ENCODE assay signal across 15 mouse cellular contexts in the genomic region with DNA sequence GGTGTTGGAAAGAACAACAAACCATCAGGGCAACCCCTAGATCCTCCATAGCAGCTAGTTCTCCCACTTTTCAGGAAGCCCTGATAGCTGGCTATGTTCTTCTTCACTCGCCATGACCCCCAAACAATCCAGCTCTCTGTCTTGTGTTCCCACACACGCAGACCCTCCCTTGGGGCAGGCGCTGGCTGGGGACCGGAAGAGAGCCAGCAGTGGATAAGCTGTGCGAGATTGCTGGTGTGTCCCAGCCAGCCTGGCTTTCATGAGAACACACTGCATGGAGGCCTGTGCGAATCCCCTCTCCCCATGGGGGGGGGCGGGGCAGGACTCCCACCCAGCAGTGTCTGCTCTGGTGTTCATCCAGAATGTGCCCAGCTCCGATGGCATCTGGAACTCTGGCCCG.
DNase-seq lines count a peak whose midpoint lies in the region; ATAC-seq and TF ChIP-seq lines count a peak whose summit lies in the region.
"Had no signal": no experiment of that assay in that cellular context is flagged by ENCODE, and none has a peak within 500 bp of the region (broad histone marks: within the 10 kb centered on the region; RNA-seq: fewer than 3 reads in every experiment).

No protein-coding gene starts in this region.

- no peaks in the 10 kb centered on the region for H3K79me2 ChIP-seq in heart, adult 2 months (replicated peaks; ENCODE audit: control insufficient read depth, insufficient read depth, low read length)

- H3K27me3 ChIP-seq in hindbrain, embryonic 12.5 days: peaks cover 15% of the 10 kb centered on the region
- no peaks in the 10 kb centered on the region; the same call in 1 of the 2 replicates for H3K27me3 ChIP-seq in hindbrain, embryonic 14.5 days (ENCODE audit: control insufficient read depth, insufficient read depth, low read length)
- H3K27me3 ChIP-seq in lung, embryonic 15.5 days: peaks cover 6% of the 10 kb centered on the region
- no peaks in the 10 kb centered on the region for H3K27me3 ChIP-seq in heart, adult 2 months (ENCODE audit: control insufficient read depth, insufficient read depth, low read length)
- no peaks in the 10 kb centered on the region for H3K27me3 ChIP-seq in forebrain, postnatal 0 days (ENCODE audit: insufficient read depth, low read length)
- H3K27me3 ChIP-seq: midbrain, embryonic 15.5 days had no signal

- no peak for ATAC-seq in hindbrain, embryonic 12.5 days (ENCODE audit: low FRiP score)
- no peak for ATAC-seq in hindbrain, embryonic 14.5 days (ENCODE audit: low FRiP score)
- ATAC-seq in lung, embryonic 15.5 days (ENCODE audit: borderline replicate concordance, extremely low read depth, low FRiP score, low TSS enrichment): no peak
- ATAC-seq in forebrain, postnatal 0 days: no peak
- ATAC-seq: activated CD4-positive, CD25-positive, alpha-beta regulatory T cell, adult 4 months; midbrain, embryonic 15.5 days had no signal

- H3K4me2 ChIP-seq in hindbrain, embryonic 12.5 days (replicated peaks): no peak overlapping the region
- no peak overlapping the region for H3K4me2 ChIP-seq in hindbrain, embryonic 14.5 days (replicated peaks)
- no peak overlapping the region for H3K4me2 ChIP-seq in lung, embryonic 15.5 days
- H3K4me2 ChIP-seq in forebrain, postnatal 0 days (ENCODE audit: low read depth): no peak overlapping the region
- H3K4me2 ChIP-seq: hindbrain, embryonic 13.5 days; liver, embryonic 11.5 days; midbrain, embryonic 15.5 days had no signal

- H3K4me1 ChIP-seq in hindbrain, embryonic 12.5 days: peaks cover 7% of the 10 kb centered on the region; the same call in 1 of the 2 replicates
- H3K4me1 ChIP-seq in hindbrain, embryonic 14.5 days (replicated peaks; ENCODE audit: control insufficient read depth, insufficient read depth, low read length): no peaks in the 10 kb centered on the region
- peaks cover 20% of the 10 kb centered on the region for H3K4me1 ChIP-seq in lung, embryonic 15.5 days
- peaks cover 5% of the 10 kb centered on the region for H3K4me1 ChIP-seq in heart, adult 2 months (ENCODE audit: control insufficient read depth, insufficient read depth, low read length)
- H3K4me1 ChIP-seq in forebrain, postnatal 0 days (ENCODE audit: insufficient read depth): no peaks in the 10 kb centered on the region
- H3K4me1 ChIP-seq: midbrain, embryonic 15.5 days had no signal

- no peaks in the 10 kb centered on the region for H3K36me3 ChIP-seq in hindbrain, embryonic 12.5 days
- no peaks in the 10 kb centered on the region for H3K36me3 ChIP-seq in hindbrain, embryonic 14.5 days (replicated peaks; ENCODE audit: control insufficient read depth, insufficient read depth)
- H3K36me3 ChIP-seq in lung, embryonic 15.5 days: no peaks in the 10 kb centered on the region
- no peaks in the 10 kb centered on the region for H3K36me3 ChIP-seq in heart, adult 2 months (ENCODE audit: control insufficient read depth, insufficient read depth, low read length)
- H3K36me3 ChIP-seq in forebrain, postnatal 0 days (ENCODE audit: insufficient read depth): no peaks in the 10 kb centered on the region
- H3K36me3 ChIP-seq: hindbrain, embryonic 13.5 days; midbrain, embryonic 15.5 days had no signal

- H3K4me3 ChIP-seq in hindbrain, embryonic 12.5 days: no peak overlapping the region
- no peak overlapping the region for H3K4me3 ChIP-seq in hindbrain, embryonic 14.5 days (replicated peaks; ENCODE audit: low read length)
- no peak overlapping the region for H3K4me3 ChIP-seq in lung, embryonic 15.5 days
- no peak overlapping the region for H3K4me3 ChIP-seq in heart, adult 2 months
- no peak overlapping the region for H3K4me3 ChIP-seq in forebrain, postnatal 0 days (ENCODE audit: low read depth, low read length)
- H3K4me3 ChIP-seq: hindbrain, embryonic 13.5 days; midbrain, embryonic 15.5 days had no signal

- no peak for TF ChIP-seq CTCF in heart, adult 2 months (IDR thresholded peaks at IDR 0.05)
- no peak for TF ChIP-seq CTCF in forebrain, postnatal 0 days (IDR thresholded peaks at IDR 0.05; ENCODE audit: low read depth)

- no peak for DNase-seq in hindbrain, embryonic 14.5 days (ENCODE audit: low spot score)
- DNase-seq in lung, postnatal 14 days: no peak
- peak; percentile 40 to 59 for DNase-seq in heart, adult 2 months
- DNase-seq in heart, postnatal 10 days: peak; percentile 64 to 70
- DNase-seq in spleen, postnatal 10 days (ENCODE audit: low spot score in 2 of 2): no peak
- DNase-seq in forebrain, postnatal 0 days: no peak
- DNase-seq: adrenal gland, postnatal 25 days; cerebellum, postnatal 25 days; right cerebral cortex, postnatal 4 days had no signal

- TF ChIP-seq EP300 in heart, adult 2 months (IDR thresholded peaks at IDR 0.05; ENCODE audit: insufficient read depth, low read depth, low read length): no peak

- intact Hi-C loops in heart, adult 2 months (cut with DNase I): no loop called here
- intact Hi-C loops in heart, postnatal 10 days (cut with DNase I): no loop called here

- no peak for TF ChIP-seq POLR2A in heart, adult 2 months (IDR thresholded peaks at IDR 0.05; ENCODE audit: insufficient read depth, low read depth, low read length)

- peak overlapping the region; percentile 44; the same call in 1 of the 2 replicates for H3K27ac ChIP-seq in hindbrain, embryonic 12.5 days
- H3K27ac ChIP-seq in hindbrain, embryonic 14.5 days: no peak overlapping the region
- H3K27ac ChIP-seq in lung, embryonic 15.5 days: 0 out of 2 replicates have a peak overlapping the region, but pooled peaks have one; percentile 26
- H3K27ac ChIP-seq in heart, adult 2 months: peak overlapping the region; percentile 23
- no peak overlapping the region for H3K27ac ChIP-seq in forebrain, postnatal 0 days (ENCODE audit: low read depth, low read length)
- H3K27ac ChIP-seq: hindbrain, embryonic 13.5 days; midbrain, embryonic 15.5 days had no signal

- H3K9ac ChIP-seq in hindbrain, embryonic 12.5 days: no peak overlapping the region
- H3K9ac ChIP-seq in hindbrain, embryonic 14.5 days: no peak overlapping the region
- no peak overlapping the region for H3K9ac ChIP-seq in lung, embryonic 15.5 days
- H3K9ac ChIP-seq in heart, adult 2 months (ENCODE audit: low read depth, low read length): no peak overlapping the region
- no peak overlapping the region for H3K9ac ChIP-seq in forebrain, postnatal 0 days
- H3K9ac ChIP-seq: hindbrain, embryonic 13.5 days; midbrain, embryonic 15.5 days had no signal

- no peaks in the 10 kb centered on the region; the same call in 1 of the 2 replicates for H3K9me3 ChIP-seq in hindbrain, embryonic 12.5 days (replicated peaks)
- no peaks in the 10 kb centered on the region for H3K9me3 ChIP-seq in hindbrain, embryonic 14.5 days (ENCODE audit: control insufficient read depth, low read length)
- H3K9me3 ChIP-seq in lung, embryonic 15.5 days: no peaks in the 10 kb centered on the region
- H3K9me3 ChIP-seq in forebrain, postnatal 0 days (ENCODE audit: low read length): no peaks in the 10 kb centered on the region
- H3K9me3 ChIP-seq: hindbrain, embryonic 13.5 days; midbrain, embryonic 15.5 days had no signal

- WGBS in hindbrain, embryonic 12.5 days: 78% methylated on average over 9 of the region's 9 CpGs
- WGBS in hindbrain, embryonic 14.5 days: 72% methylated on average over 9 of the region's 9 CpGs
- 50% methylated on average over 9 of the region's 9 CpGs for WGBS in lung, embryonic 15.5 days
- WGBS in heart, adult 2 months: 28% methylated on average over 9 of the region's 9 CpGs
- 75% methylated on average over 9 of the region's 9 CpGs for WGBS in forebrain, postnatal 0 days

Comparison
In these comparisons a context has a peak if more than half of its experiments do, and no peak if none do; other contexts are left out.
1. H3K27ac ChIP-seq: peak in hindbrain, embryonic 12.5 days (single experiment), lung, embryonic 15.5 days (single experiment) and heart, adult 2 months (single experiment); none in hindbrain, embryonic 14.5 days (single experiment) and forebrain, postnatal 0 days (single experiment).
2. DNase-seq: peak in heart, adult 2 months (2 of 2) and heart, postnatal 10 days (2 of 2); none in hindbrain, embryonic 14.5 days (single experiment), lung, postnatal 14 days (single experiment), spleen, postnatal 10 days (0 of 2) and forebrain, postnatal 0 days (single experiment).